Mouse (Mus musculus) liver, embryonic 16.5 days (tissue): Measurements from ENCODE around the gene Scnn1b. TPM values are rescaled to one million over a fixed set of nuclear protein-coding genes. Genes with fewer than 3 reads are reported as not detected.

Source experiments
- ATAC-seq: fragments of 200-750 bp; cut with Nextera tagmentation; 2 replicates; pipeline ENCODE4 v1.8.0; 2017; ENCODE audit warnings: low read depth, mild to moderate bottlenecking, moderate number of reproducible peaks, moderate library complexity
- H3K27ac ChIP-seq: fragments of 300-500 bp; sonication (generic); 2 replicates; pipeline ENCODE4 v1.5.1; 2014; ENCODE audit warnings: mild to moderate bottlenecking, low read length
- H3K27me3 ChIP-seq: fragments of 300-500 bp; sonication (generic); 2 replicates; pipeline ENCODE4 v1.6.1; 2014; ENCODE audit warnings: low read depth, low read length, mixed read lengths; ENCODE audit not compliant: control insufficient read depth, insufficient read depth
- H3K36me3 ChIP-seq: fragments of 300-500 bp; sonication (generic); 2 replicates; pipeline ENCODE4 v1.6.1; 2014; ENCODE audit warnings: mild to moderate bottlenecking; ENCODE audit not compliant: control insufficient read depth, insufficient read depth
- H3K4me1 ChIP-seq: fragments of 300-500 bp; sonication (generic); 2 replicates; pipeline ENCODE4 v1.6.1; 2014; ENCODE audit warnings: low read depth, low read length, mixed read lengths; ENCODE audit not compliant: control insufficient read depth
- H3K4me2 ChIP-seq: fragments of 300-500 bp; sonication (generic); 2 replicates; pipeline ENCODE4 v1.6.1; 2014; ENCODE audit warnings: low read depth, low read length, mixed read lengths
- H3K4me3 ChIP-seq: fragments of 300-500 bp; sonication (generic); 2 replicates; pipeline ENCODE4 v1.5.1; 2014; ENCODE audit warnings: low read depth, mild to moderate bottlenecking, low read length
- H3K9ac ChIP-seq: fragments of 300-500 bp; sonication (generic); 2 replicates; pipeline ENCODE4 v1.6.1; 2014; ENCODE audit warnings: low read depth, low read length
- H3K9me3 ChIP-seq: fragments of 300-500 bp; sonication (generic); replicated peaks from 2 replicates; pipeline ENCODE4 v1.6.1; 2016; ENCODE audit warnings: low read length; ENCODE audit not compliant: control insufficient read depth
- WGBS: fragments of 180-500 bp; shearing (Covaris S2); extraction: QIAGEN DNeasy Blood & Tissue Kit; methylation state at CpG from one replicate; pipeline ENCODE4 v1.1.7; 2014; ENCODE audit not compliant: insufficient replicate concordance; 5-methylcytosine and 5-hydroxymethylcytosine counted together
- polyA plus RNA-seq: library from polyadenylated mRNA; unstranded; fragments of >200 nt; fragmentation: Nextera tagmentation; extraction: Ambion mirVana; gene quantifications from 2 replicates; pipeline ENCODE4 v1.2.1, GENCODE M21; 2015

Scnn1b gene
- polyA plus RNA-seq, 1 experiment from 2014 or later, result not detected

GRCm38 (mm10) chr7:121942371-121942770 lies 77.5 kb downstream of the Scnn1b start:
- Histone ChIP-seq H3K27me3 (no peaks in the 10 kb centered on the region), H3K36me3 (no peaks in the 10 kb centered on the region), H3K9me3 (no peaks in the 10 kb centered on the region), H3K4me3 (no peak overlapping the region), H3K4me1 (peaks cover 4% of the 10 kb centered on the region; the same call in 1 of the 2 replicates), H3K27ac (no peak overlapping the region), H3K9ac (no peak overlapping the region), H3K4me2 (no peak overlapping the region)
- ATAC-seq, result no peak
- 80% methylated on average over 2 of the region's 2 CpGs for WGBS

DNA sequence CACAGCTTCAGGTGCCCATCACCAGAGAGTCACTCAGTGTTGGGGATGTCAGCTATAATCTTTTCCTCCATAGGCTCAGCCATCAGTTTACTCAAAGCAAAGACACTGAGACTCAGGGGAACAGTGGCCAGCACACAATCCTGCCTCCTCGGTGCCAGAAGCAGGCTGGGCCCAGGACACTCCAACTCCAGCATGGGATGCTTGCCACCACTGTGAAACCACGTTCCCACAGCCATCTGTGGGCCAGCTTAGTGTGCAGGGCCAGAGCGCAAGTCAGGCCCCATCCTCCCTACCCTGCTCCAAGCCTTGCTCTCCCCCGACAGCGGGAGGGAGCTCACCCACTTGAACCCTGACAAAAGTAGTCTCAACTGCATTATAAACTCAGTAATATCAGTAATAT lies 81.4 kb downstream of the Scnn1b start:
- Histone ChIP-seq H3K27ac (no peak overlapping the region), H3K4me3 (no peak overlapping the region), H3K36me3 (no peaks in the 10 kb centered on the region), H3K4me1 (no peaks in the 10 kb centered on the region), H3K27me3 (no peaks in the 10 kb centered on the region), H3K9ac (no peak overlapping the region), H3K9me3 (no peaks in the 10 kb centered on the region), H3K4me2 (no peak overlapping the region)
- whole genome bisulfite sequencing, result 81% methylated on average over 5 of the region's 5 CpGs
- ATAC-seq, result no peak

- 69% methylated on average over 4 of the region's 4 CpGs for WGBS
- no peaks in the 10 kb centered on the region for H3K27me3 ChIP-seq
- no peak overlapping the region for H3K4me2 ChIP-seq
- H3K4me1 ChIP-seq, result no peaks in the 10 kb centered on the region
- H3K4me3 ChIP-seq, result no peak overlapping the region
- H3K27ac ChIP-seq, result no peak overlapping the region
- H3K36me3 ChIP-seq, result no peaks in the 10 kb centered on the region
- no peak for ATAC-seq
- no peak overlapping the region for H3K9ac ChIP-seq
- H3K9me3 ChIP-seq, result no peaks in the 10 kb centered on the region
Observed at GRCm38 (mm10) chr7:121947513-121947912, 82.7 kb downstream of the Scnn1b start.

GRCm38 (mm10) chr7:121954891-121955669 lies 90.2 kb downstream of the Scnn1b start:
- H3K9me3 ChIP-seq, result no peaks in the 10 kb centered on the region
- no peak overlapping the region for H3K27ac ChIP-seq
- WGBS, result 75% methylated on average over 11 of the region's 11 CpGs
- H3K4me3 ChIP-seq, result no peak overlapping the region
- ATAC-seq, result no peak
- H3K9ac ChIP-seq, result no peak overlapping the region
- H3K36me3 ChIP-seq, result no peaks in the 10 kb centered on the region; the same call in 1 of the 2 replicates
- H3K4me1 ChIP-seq, result no peaks in the 10 kb centered on the region
- H3K27me3 ChIP-seq, result no peaks in the 10 kb centered on the region
- H3K4me2 ChIP-seq, result no peak overlapping the region

- Histone ChIP-seq H3K27me3 (no peaks in the 10 kb centered on the region), H3K27ac (no peak overlapping the region), H3K4me1 (no peaks in the 10 kb centered on the region), H3K4me3 (no peak overlapping the region), H3K9ac (no peak overlapping the region), H3K36me3 (no peaks in the 10 kb centered on the region; the same call in 1 of the 2 replicates), H3K9me3 (no peaks in the 10 kb centered on the region), H3K4me2 (no peak overlapping the region)
- ATAC-seq, result no peak
- WGBS, result 72% methylated on average over 12 of the region's 12 CpGs
Observed at GRCm38 (mm10) chr7:121955802-121956201, 91.0 kb downstream of the Scnn1b start.

DNA sequence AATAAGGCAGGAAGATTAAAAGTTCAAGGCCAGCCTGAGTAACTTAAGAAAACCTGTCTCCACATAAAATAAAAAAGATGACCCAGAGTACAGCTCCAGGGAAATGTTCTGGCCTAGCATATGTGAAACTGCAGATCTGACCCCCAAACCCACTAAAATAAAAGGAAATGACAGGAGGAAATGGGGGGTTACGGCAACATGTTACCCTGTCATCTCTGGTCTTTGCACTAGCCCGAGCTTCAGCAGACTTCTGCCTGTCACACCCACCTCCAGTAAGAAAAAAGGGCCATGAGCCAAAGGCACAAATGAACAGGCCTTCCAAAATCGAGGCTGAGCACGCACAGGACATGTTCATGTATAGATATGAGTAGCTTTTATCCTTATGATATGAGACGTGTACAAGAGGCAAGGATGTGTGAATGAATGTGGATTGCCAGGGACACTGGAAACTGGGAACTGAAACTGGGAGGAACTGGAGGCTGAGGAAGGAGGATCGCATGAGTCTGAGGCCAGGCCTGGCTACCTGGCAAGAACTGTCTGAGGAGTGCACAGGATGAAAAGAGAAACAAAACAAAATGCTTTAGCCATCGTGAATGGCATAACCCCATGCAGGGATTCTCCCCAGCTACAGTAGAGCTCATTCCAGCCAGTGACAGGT lies 97.2 kb downstream of the Scnn1b start:
- no peaks in the 10 kb centered on the region for H3K9me3 ChIP-seq
- no peak overlapping the region for H3K4me3 ChIP-seq
- H3K9ac ChIP-seq, result no peak overlapping the region
- peaks cover 3% of the 10 kb centered on the region; the same call in 1 of the 2 replicates for H3K4me1 ChIP-seq
- H3K4me2 ChIP-seq, result no peak overlapping the region
- H3K27me3 ChIP-seq, result no peaks in the 10 kb centered on the region
- ATAC-seq, result no peak
- WGBS, result 61% methylated on average over 7 of the region's 7 CpGs
- no peak overlapping the region for H3K27ac ChIP-seq
- H3K36me3 ChIP-seq, result peaks cover 13% of the 10 kb centered on the region

DNA sequence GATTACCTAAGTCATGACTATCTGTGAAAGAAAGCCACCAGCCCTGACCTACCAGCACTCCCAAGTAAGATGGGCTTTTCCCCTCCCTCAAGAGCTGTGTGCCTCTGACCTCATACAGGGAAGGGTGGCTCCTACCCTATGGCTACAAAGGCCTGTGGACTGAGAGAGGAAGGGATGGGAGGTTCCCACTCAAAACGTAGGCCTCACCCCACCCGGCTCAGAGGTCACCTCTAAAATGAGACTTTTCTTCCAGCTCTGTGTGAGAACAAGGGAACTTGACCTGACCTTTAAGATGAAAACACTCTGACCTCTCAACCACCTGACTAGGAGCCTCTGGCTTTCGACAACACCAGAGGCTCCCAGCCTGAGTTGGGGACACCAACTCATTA lies 97.7 kb downstream of the Scnn1b start:
- H3K4me2 ChIP-seq, result no peak overlapping the region
- no peaks in the 10 kb centered on the region for H3K9me3 ChIP-seq
- no peaks in the 10 kb centered on the region for H3K27me3 ChIP-seq
- peaks cover 13% of the 10 kb centered on the region for H3K36me3 ChIP-seq
- H3K4me1 ChIP-seq, result peaks cover 3% of the 10 kb centered on the region; the same call in 1 of the 2 replicates
- no peak overlapping the region for H3K9ac ChIP-seq
- no peak overlapping the region for H3K4me3 ChIP-seq
- no peak for ATAC-seq
- H3K27ac ChIP-seq, result no peak overlapping the region
- WGBS, result 70% methylated on average over 3 of the region's 3 CpGs

DNA sequence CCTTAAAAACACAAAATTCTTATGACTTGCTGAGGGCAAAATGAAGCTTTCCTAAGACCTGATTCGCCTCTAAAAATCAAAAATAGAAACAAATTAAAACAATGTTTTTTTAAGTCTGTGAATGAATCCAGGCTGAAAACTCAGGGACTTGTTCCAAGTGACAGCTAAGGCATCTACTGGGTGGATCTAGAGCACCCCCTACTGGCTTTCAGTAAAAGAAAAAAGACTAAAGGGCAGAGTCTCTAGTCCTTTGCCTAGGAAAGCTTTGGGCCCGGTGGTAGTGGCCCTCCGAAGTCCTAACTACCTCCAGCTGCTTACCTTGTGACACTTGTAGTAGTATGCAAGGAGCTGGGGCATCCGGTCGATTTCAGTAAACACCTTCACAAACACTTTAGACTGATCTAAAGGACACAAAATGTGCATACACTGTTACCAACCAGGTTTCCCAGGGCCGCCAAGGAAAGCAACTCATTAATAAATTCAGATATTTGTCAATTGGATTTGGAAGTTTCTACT lies 99.1 kb downstream of the Scnn1b start:
- 68% methylated on average over 6 of the region's 6 CpGs for WGBS
- Histone ChIP-seq H3K27me3 (no peaks in the 10 kb centered on the region), H3K9me3 (no peaks in the 10 kb centered on the region), H3K4me2 (no peak overlapping the region), H3K4me3 (no peak overlapping the region), H3K4me1 (peaks cover 8% of the 10 kb centered on the region), H3K9ac (no peak overlapping the region), H3K36me3 (peaks cover 13% of the 10 kb centered on the region), H3K27ac (no peak overlapping the region)
- no peak for ATAC-seq

GRCm38 (mm10) chr7:121966169-121966568 lies 101.3 kb downstream of the Scnn1b start:
- 52% methylated on average over 7 of the region's 7 CpGs for WGBS
- no peak overlapping the region for H3K4me3 ChIP-seq

More at GRCm38 (mm10) chr7:121966169-121966568, 101.3 kb downstream of the Scnn1b start:
- H3K9ac ChIP-seq, result no peak overlapping the region
- H3K4me2 ChIP-seq, result no peak overlapping the region
- no peak overlapping the region for H3K27ac ChIP-seq
- no peaks in the 10 kb centered on the region for H3K9me3 ChIP-seq
- peak; percentile 16; the same call in 1 of the 2 replicates for ATAC-seq
- peaks cover 13% of the 10 kb centered on the region for H3K36me3 ChIP-seq
- H3K27me3 ChIP-seq, result no peaks in the 10 kb centered on the region
- peaks cover 8% of the 10 kb centered on the region for H3K4me1 ChIP-seq
